Mouse (Mus musculus) olfactory bulb, adult 2 months (tissue): ENCODE data around the gene Hist2h3c2. TPM values are rescaled to one million over a fixed set of nuclear protein-coding genes. Genes with fewer than 3 reads are reported as not detected.

ENCODE experiments used
- H3K27ac ChIP-seq: fragments of 200-500 bp; 2 replicates; pipeline ENCODE4 v1.5.1; 2012; ENCODE audit warnings: low read depth, low read length; ENCODE audit not compliant: insufficient read depth
- H3K4me1 ChIP-seq: fragments of 200-500 bp; 2 replicates; pipeline ENCODE4 v1.6.1; 2012; ENCODE audit warnings: low read length; ENCODE audit not compliant: control insufficient read depth, insufficient read depth
- H3K4me3 ChIP-seq: fragments of 200-500 bp; 2 replicates; pipeline ENCODE4 v1.5.1; 2012; ENCODE audit warnings: mild to moderate bottlenecking, low read depth, low read length, moderate library complexity; ENCODE audit not compliant: insufficient read depth
- CTCF ChIP-seq: fragments of 200-500 bp; IDR thresholded peaks from 2 replicates; pipeline ENCODE4 v1.5.1; 2012; ENCODE audit warnings: low read depth, mild to moderate bottlenecking, low read length, moderate library complexity; ENCODE audit not compliant: insufficient read depth
- POLR2A ChIP-seq: fragments of 200-500 bp; IDR thresholded peaks from 2 replicates; pipeline ENCODE4 v1.6.1; 2012; ENCODE audit warnings: mild to moderate bottlenecking, low read depth, low read length, moderate library complexity; ENCODE audit not compliant: insufficient read depth
- WGBS: fragments of 180-500 bp; shearing (Covaris S2); methylation state at CpG from one replicate; pipeline ENCODE4 v1.1.7; 2018; 5-methylcytosine and 5-hydroxymethylcytosine counted together
- polyA plus RNA-seq: library from polyadenylated mRNA; stranded (reverse); fragments of >200 nt; gene quantifications from 2 replicates; pipeline ENCODE4 v1.2.4, GENCODE M21; 2012; ENCODE audit warnings: low replicate concordance; ENCODE audit not compliant: missing spikeins, insufficient read depth, insufficient read length

Hist2h3c2 gene
- polyA plus RNA-seq, 1 experiment, result not detected

GRCm38 (mm10) chr3:96195616-96196313 lies 43.2 kb downstream of the Hist2h3c2 start:
- Histone ChIP-seq H3K4me3 (no peak overlapping the region), H3K27ac (no peak overlapping the region), H3K4me1 (peaks cover 25% of the 10 kb centered on the region)
- WGBS, result 88% methylated on average over 11 of the region's 11 CpGs
- TF ChIP-seq POLR2A (no peak), CTCF (no peak)

- Histone ChIP-seq H3K4me1 (peaks cover 31% of the 10 kb centered on the region), H3K27ac (no peak overlapping the region), H3K4me3 (no peak overlapping the region)
- 86% methylated on average over 10 of the region's 10 CpGs for WGBS
- TF ChIP-seq CTCF, result no peak
- TF ChIP-seq POLR2A, result no peak
Observed at GRCm38 (mm10) chr3:96194966-96195365, 44.0 kb downstream of the Hist2h3c2 start.

GRCm38 (mm10) chr3:96192977-96193376 lies 46.0 kb downstream of the Hist2h3c2 start:
- Histone ChIP-seq H3K27ac (peak overlapping the region; percentile 76), H3K4me1 (peaks cover 44% of the 10 kb centered on the region), H3K4me3 (no peak overlapping the region)
- no peak for TF ChIP-seq POLR2A
- TF ChIP-seq CTCF, result no peak
- WGBS, result 35% methylated on average over 12 of the region's 12 CpGs

Other genes with a start within 250 kb of the Hist2h3c2 start
- gene Plekho1, start 243.1 kb downstream of the Hist2h3c2 start, polyA plus RNA-seq, result not detected in 2 replicates
- not detected in 2 replicates for gene Vps45, start 180.7 kb downstream of the Hist2h3c2 start, polyA plus RNA-seq
- not detected in 2 replicates for gene Otud7b, start 134.6 kb downstream of the Hist2h3c2 start, polyA plus RNA-seq
- gene Mtmr11, start 77.1 kb downstream of the Hist2h3c2 start, polyA plus RNA-seq, result not detected in 2 replicates
- not detected in 2 replicates for gene Sf3b4, start 66.8 kb downstream of the Hist2h3c2 start, polyA plus RNA-seq
- gene Sv2a, start 58.0 kb downstream of the Hist2h3c2 start, polyA plus RNA-seq, result 106 TPM in 1 of 2 replicates, not detected in the other
- gene Bola1, start 19.4 kb downstream of the Hist2h3c2 start, polyA plus RNA-seq, result not detected in 2 replicates
- not detected in 2 replicates for gene Hist2h2ab, start 19.3 kb downstream of the Hist2h3c2 start, polyA plus RNA-seq
- gene Hist2h2ac, start 18.2 kb downstream of the Hist2h3c2 start, polyA plus RNA-seq, result not detected in 2 replicates
- not detected in 2 replicates for gene Hist2h2be, start 18.0 kb downstream of the Hist2h3c2 start, polyA plus RNA-seq
- gene Hist2h2aa2, start 1.1 kb upstream of the Hist2h3c2 start, polyA plus RNA-seq, result not detected in 2 replicates
- gene Hist2h2aa1, start 6.4 kb upstream of the Hist2h3c2 start, polyA plus RNA-seq, result not detected in 2 replicates
- gene Hist2h3c1, start 7.6 kb upstream of the Hist2h3c2 start, polyA plus RNA-seq, result not detected in 2 replicates
- gene Hist2h4, start 24.2 kb upstream of the Hist2h3c2 start, polyA plus RNA-seq, result not detected in 2 replicates
- gene Hist2h3b, start 29.5 kb upstream of the Hist2h3c2 start, polyA plus RNA-seq, result not detected in 2 replicates
- gene Hist2h2bb, start 30.6 kb upstream of the Hist2h3c2 start, polyA plus RNA-seq, result not detected in 2 replicates
- not detected in 2 replicates for gene Fcgr1, start 54.8 kb upstream of the Hist2h3c2 start, polyA plus RNA-seq
- gene BC107364, start 213.2 kb upstream of the Hist2h3c2 start, polyA plus RNA-seq, result not detected in 2 replicates